Mouse (Mus musculus) spleen, adult 18-20 months (tissue): ENCODE measurements at regions not wholly inside any gene's neighbourhood (a gene's known extent, or its start where the extent isn't known, plus 50 kb on each side); places are given as distances from the start of the nearest gene placed in this dataset.

Experiments used
- DNase-seq, 2 experiments: peaks; one replicate each; pipeline ENCODE4 v3.0.0; 2022; ENCODE audit warnings: mixed read lengths in 2 of 2

DNA sequence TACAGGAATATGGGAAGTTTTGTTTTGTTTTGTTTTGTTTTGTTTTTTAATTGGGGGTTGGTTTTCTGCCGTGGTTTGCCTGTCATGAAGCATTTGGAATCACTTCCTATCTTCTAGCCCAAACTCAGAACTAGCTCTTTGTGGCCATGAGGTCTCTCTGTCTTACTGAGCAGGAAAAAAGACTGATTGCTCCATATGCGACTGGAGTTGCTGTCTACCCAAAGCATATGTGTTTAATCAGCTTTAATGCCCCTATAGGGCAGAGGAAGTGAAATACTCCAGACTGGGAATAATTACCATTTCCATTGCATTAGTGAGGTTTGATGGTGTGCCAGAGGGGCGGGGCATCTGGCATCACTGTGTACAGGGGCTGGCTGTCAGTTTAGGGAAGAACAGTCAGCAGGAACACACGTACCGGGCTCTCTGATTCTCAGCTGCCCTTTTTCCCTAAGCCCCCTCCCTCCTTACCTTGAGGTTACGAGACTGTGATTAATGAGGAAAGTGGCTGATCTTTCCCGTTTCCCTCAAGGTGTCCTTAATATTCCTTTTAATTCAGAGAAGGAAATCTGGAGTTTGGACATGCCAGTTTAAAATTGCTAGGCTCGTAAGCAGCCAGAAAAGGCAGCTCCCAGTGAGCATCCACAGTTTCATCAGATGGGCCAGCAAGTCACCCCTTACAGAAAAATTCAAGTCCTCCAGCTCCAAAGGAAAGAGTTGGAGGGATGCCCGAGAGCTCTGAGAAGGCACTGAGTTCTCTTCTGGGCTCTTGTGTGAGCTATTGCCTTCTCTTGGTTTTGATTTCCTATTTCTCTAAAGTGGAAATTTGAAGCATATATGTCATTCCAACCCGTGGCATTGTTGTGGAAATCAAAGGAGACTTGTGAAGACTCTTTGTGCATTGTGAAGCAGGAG is 2482.1 kb upstream of the 5930422O12Rik start:
- DNase-seq: no peak

DNA sequence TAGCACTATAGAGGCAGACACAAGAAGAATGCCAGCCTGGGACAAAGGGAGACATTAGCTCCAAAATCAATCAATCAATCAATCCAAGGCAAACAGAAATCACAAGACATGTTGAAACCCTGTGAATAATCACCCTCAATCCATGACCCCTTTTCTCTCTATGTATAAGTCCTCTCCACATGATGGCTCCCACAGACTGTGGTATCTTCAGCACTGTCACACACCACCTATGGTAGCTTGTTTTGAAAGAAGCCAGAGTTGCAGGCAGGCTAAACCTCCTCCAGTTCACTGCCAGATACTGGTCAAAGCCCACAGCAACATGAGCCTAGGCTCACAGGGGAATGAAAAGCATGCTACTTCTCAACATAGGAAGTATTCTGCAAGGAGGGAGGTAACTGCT is 2475.7 kb upstream of the 5930422O12Rik start:
- DNase-seq: no peak

DNA sequence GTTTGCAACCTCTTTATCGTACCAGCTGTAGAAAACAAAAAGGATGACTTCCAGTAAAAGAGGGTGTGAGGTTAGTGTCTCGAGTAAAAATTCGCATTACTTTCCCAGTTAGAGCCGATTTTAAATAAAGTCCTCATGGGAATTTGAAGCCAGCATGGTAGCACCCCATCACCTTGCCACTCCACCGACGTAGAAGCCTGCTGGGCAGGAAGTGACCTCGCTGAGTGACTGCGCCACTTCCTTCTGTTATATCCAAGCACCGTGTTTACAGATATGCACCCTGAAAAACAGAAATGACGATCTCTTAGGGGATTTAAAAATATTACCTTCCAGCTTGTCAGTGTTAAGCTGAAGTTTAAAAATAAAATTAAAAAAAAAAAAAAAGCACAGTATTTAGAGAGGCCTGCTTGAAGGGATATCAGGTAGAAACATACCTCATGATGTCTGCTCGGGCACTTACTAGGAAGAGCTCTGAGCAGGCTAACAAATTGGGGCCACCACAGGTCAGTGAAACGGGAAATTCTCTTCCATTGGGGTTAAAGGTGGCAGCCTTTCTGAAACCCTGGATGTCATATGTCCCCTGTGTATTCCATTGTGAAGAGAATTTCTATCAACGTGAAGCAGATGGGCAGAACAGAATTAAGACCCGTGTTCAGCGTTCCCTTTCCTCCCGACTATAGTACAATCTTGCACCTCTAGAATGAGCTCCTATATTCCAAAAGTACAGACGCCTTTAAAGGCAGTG is 2468.9 kb upstream of the 5930422O12Rik start:
- DNase-seq: no peak

DNA sequence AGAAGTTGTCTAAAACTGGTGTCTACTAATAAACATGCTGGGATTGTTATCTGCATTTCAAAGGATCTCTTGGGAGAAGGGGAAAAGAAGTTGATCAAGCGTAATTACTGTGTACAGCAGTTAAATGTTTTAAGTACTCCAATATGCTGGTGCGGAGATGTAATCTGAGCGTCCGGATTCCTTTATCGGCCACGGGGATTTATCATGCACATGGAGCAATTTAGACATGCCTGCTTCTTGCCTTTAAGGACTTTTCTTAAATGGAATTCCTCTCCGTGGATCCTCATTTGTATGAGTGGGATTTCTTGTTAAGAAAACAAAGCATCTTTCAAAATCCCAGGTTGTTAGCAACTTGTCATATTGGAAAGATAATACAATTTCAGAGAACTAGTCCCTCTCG is 2468.0 kb upstream of the 5930422O12Rik start:
- DNase-seq: no peak

DNA sequence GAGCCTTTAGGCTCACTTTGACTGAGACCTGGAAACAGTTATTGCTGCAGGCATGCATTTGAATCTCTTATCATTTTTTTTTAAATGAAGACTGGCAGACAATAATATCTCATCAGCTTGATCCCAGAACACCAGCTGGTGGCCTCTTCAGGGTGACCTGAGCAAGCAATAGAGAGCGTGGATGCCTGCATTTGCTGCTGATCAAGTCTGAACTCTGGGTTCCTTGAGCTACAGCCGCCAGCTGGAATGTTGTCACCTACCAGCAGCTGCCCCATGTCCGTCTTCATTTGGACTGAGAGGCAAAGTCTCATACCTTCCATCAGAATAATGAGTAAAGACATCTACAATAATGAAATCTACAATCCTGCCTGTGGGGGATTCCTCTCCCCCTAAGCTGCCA is 2466.3 kb upstream of the 5930422O12Rik start:
- DNase-seq: no peak

DNA sequence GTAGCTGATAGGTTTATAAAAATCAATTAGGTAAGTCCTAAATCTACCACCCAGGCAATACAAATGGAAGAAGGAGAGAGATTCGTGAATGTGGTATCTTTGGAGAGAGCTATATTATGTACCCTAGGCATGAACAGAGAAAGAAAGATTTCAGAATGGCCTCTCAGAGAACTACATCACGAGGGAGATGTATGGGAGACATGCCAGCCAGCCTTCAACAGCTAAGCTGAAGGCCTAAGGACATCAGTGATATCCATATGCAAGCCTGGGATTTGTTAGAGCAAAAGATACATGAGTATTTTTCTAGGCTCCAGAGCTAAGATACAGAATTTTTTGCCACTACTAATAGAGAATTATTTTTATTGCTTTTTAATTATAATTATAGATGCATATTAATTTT is 2445.7 kb upstream of the 5930422O12Rik start:
- no peak for DNase-seq

DNA sequence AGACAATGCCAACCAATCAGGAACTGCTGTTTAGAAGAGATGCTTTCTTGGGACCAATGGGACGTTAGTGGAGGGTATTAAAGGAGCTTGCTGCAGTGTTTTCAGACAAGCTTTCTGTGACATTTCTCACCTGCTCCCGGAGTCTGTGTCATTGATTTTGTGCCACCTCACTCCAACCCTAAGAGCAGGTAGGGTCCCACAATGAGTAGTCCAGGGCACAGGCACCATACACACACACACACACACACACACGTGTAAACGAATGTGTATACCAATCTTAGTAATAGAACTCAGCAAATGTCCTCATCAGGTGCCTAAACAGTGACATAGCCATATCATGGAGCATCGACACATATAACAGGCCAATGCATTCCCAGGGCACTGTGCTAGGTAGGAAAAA is 2440.5 kb upstream of the 5930422O12Rik start:
- no peak for DNase-seq

DNA sequence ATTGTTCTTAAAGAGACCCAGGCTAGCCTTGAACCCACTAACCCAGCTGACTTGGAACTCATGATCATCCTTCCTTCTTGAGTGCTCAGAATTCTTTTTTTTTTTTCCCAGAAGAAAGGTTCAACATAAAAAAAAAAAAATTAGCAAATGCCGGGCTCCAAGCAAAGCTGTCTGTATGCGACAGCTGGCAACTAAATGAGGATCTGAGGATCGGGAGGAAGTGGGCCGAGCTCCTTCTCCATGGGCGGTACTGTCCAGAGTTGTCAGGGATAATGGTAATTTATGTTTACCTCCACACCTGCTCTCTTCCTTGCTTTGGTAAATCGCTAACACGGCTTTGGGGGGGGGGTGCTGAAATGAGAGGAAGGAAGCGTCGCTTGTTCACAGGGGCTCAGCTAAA is 2429.9 kb upstream of the 5930422O12Rik start:
- no peak for DNase-seq

DNA sequence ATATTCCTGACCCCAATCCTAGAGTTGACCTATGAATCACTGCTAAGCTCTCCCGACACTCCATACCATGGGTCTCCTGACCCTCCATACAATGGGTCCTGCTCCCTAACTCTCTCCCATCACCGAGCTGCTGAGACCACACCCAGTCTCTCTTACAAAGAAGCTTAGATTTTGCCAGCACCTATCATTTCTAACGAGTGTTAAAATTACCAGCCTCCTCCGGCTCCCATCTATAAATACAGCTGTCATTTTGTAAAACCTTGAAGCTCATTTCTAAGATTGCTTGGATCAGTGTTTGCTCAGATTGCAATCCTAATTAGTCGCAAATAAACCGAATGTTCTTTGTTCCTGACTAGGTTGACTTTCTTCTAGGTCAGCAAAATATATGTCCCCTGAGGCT is 2428.4 kb upstream of the 5930422O12Rik start:
- DNase-seq: no peak

DNA sequence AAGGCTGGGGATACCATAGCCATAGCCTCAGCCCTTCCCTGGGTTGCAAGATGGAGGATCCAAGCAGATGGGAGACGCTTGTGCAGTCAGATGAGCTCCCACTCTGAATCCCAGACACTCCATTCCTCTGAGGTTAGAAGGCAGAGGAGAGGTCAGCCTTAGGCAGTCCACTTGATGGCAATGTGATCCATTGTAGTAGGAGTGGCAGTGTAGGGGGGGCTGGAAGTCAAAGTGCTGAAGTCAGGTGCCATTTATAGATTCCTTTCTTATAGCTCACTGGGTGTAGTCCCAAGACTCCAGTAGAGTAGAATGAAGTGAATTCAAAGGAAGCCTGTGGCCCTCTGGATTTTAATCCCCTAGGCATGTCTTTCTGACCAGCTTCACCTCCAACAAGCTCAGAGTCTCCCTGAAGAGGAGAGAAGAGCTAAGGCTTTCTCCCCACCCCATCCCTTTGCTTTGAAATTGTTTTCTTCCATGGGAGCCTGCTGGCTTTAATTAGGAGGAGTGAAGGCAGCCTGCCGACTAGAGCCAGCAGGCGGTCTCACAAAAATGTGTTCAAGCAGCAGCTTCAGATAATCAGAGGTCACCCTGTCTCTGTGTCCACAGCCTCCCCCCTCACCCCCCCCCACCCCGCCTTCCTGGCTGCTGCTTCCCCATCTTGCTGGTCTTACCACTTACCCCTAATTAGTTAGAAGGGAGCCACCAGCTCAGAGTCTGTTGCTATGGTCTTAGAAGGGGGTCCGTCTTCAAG is 2426.4 kb upstream of the 5930422O12Rik start:
- no peak for DNase-seq

DNA sequence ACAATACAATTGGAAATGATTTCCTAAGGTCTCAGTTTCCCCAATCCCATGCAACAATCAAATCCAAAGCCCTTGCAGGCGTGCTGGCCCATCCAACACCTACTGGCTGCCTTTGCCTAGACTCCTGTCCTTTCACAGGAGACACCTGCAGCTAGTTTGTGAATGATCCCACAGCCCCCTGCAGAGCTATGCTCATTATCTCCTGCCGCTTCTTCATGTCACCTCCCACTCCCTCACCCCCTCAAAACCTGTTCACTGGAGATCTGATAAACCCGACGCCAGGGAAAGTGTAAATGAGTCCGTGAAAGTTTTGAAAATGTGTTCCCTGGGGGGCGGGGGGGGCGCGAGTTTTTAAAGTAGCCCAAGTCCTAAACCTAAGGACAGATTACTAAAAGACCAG is 2420.2 kb upstream of the 5930422O12Rik start:
- DNase-seq: no peak

DNA sequence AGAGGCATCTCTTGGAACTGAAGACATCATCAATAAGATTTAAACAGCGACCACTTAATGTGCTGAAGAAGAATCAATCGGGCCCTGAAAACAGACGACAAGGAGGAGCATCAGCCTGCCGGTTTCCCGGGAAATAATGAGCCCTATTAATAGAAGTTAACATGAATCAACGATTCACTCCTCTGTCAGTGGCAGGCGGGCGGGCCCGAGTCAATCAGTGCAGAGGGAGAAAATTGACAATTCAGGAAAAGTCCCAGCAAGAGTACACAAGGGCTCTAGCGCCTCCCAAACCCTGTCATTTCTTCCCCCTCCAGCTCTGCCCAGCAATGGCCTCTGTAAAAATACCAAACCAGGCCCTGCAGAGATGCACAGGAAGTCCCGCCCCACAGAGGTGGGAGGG is 2416.4 kb upstream of the 5930422O12Rik start:
- no peak for DNase-seq

DNA sequence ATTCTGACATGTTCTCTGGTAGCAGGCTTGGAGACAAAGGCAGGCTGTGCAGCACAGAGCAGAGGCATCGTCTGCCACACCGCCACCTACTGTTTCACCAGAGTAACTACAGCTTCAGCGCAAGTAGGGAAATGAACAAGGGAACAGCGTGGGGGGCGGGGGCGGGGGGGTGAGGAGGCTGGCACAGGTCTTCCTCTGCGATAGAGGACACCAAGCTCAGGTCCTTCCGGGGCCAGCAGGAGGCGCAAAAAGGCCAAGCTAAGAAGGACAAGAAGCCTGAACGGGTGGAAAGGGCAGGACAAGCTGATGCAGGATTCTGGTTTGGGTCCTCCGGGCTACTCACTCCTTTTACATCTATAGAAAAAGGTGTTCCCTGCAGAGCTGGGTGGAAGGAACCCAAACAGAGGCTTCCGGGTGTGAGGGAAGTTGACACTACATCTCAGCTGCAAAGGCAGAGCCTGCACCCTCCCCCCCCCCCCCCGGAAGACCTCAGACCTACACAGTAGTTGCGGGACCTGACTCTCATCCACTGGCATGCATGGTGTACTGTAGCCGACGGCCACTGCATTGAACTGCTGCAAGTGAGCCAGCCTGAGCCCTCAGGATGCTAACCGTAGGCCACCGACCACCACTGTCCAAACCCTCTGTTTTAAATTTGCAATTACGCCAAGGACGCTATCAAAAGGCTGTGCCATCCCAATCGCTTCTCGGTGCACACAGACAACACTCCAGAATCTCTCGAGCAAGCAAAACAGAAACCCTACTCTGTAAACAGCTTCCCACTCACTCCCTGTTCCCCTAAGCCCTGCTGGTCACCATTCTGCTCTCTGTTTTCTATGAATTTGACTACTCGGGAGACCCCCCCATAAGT is 2396.6 kb upstream of the 5930422O12Rik start:
- DNase-seq: peak; percentile 21 to 44

DNA sequence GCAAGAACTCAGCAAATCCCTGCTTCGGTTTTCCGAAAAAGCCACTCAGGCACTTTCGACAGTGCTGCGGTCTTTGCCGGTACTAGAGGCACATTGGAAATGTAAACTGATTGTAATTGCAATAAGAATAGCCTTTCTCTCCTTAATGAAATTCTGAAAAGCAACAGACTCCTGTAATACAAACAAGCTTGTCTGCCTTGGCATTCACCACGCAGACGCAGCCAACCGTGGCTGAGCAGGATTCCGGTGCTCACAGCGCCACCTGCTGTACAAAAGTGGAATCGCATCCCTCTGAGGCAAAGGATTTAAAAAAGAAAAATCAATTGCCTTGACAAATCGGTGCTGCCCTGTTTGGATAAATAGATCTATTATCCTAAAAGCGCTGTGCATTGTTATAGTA is 2395.2 kb upstream of the 5930422O12Rik start:
- peak; percentile 41 to 76 for DNase-seq

DNA sequence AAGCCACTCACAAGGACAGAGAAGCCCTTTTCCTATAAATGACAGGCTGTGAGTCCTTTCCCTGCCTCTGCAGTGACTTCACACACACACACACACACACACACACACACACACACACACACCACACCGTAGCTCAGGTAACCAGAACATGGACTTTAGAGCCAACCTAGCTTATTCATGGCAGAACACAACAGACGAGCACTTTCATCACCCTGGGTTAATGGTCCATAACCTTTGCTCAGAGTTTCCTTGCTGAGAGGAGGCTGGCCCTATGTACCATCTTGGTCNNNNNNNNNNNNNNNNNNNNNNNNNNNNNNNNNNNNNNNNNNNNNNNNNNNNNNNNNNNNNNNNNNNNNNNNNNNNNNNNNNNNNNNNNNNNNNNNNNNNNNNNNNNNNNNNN is 2391.6 kb upstream of the 5930422O12Rik start:
- no peak for DNase-seq
